Mouse (Mus musculus) layer of hippocampus, postnatal 25 days (tissue): ENCODE data around the gene Esyt1. TPM values are rescaled to one million over a fixed set of nuclear protein-coding genes. Genes with fewer than 3 reads are reported as not detected.

Source experiments
- DNase-seq, 2 experiments: peaks; one replicate each; pipeline ENCODE4 v3.0.0; 2022; ENCODE audit warnings: mixed read lengths in 2 of 2, low spot score in 1 of 2; ENCODE audit errors: extremely low spot score in 1 of 2
- microRNA-seq, 2 experiments: library from miRNA; unstranded; fragments of <30 nt; microRNA quantifications; one replicate each; pipeline ENCODE4 v1.2.0; 2021
- total RNA-seq, 2 experiments: library from RNA; stranded (reverse); gene quantifications; 2 replicates each; pipeline ENCODE4 v1.2.3; 2021

Gene Esyt1
- total RNA-seq, 2 experiments from 2014 or later = 4.6 to 5.0 TPM

DNA sequence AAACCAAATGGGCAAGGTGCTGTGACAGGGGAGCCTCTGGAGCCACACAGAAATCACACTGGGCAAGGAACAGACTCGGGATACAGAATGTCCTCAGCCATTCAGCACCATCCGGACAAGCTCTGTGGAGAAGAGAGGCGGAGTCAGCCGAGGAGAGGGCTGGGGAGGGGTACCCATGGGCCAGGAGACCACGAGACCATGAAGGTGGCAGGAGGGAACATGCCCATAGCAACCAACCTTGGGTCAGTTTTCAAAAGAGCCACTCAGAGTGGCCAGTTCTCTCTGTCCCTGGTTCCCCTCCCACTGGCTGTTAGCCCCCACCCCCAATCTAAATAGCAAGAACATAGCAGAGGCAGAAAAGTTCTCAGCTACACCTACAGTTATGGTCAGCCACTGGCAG, 34.8 kb downstream of the Esyt1 start:
- DNase-seq = no peak

GRCm38 (mm10) chr10:128490232-128490631, 35.4 kb downstream of the Esyt1 start:
- no peak for DNase-seq

GRCm38 (mm10) chr10:128489785-128490184, 35.9 kb downstream of the Esyt1 start:
- no peak for DNase-seq

DNA sequence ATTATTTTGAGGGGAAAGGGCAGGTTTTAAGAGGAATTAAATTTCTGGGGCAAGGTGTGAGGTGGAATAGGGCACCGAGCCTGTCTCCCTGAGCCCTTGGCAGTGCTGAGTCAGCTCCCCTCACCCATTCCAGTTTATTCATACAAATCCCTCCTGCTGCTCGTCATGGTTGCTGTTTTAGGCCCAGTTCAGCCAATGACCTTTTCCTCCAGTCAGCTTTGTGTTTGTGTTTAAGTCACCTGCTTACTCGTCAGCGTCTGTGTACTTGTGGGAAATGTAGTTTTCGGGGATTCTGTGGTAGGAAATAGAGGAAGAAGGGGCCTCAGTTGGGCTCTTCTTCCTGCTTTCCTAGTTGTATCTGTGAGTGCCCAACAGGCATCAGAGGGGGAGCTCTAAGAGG, 36.3 kb downstream of the Esyt1 start:
- DNase-seq = no peak

- DNase-seq = no peak
These were observed 36.9 kb downstream of the Esyt1 start for GRCm38 (mm10) chr10:128488776-128489175.

GRCm38 (mm10) chr10:128487861-128488712, 37.6 kb downstream of the Esyt1 start:
- DNase-seq = no peak

DNA sequence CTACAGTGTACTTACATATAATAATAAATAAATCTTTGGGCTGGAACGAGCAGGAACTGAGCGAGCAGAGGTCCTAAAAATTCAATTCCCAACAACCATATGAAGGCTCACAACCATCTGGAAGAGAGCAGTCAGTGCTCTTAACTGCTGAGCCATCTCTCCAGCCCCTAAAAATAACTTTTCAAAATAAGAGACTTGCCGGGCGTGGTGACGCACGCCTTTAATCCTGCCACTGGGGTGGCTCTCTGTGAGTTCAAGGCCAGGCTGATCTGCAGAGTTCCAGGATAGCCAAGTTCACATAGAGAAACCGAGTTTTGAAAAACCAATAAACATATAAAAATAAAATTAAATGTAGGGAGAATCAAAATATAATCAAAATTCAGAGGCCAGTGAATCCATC, 39.3 kb downstream of the Esyt1 start:
- DNase-seq = no peak

GRCm38 (mm10) chr10:128474366-128474765, 51.3 kb downstream of the Esyt1 start:
- DNase-seq = no peak

GRCm38 (mm10) chr10:128460270-128460630, 65.4 kb downstream of the Esyt1 start:
- DNase-seq = no peak

Small RNAs within 50 kb of the gene (microRNA-seq; reads per million reads assigned to microRNA genes)
- gene Gm47275 (0 reads per million in 2 experiments), gene Mir6916 (0 to 0.37 reads per million in 2 experiments)

Other genes with a start within 250 kb of the Esyt1 start
- 1 to 10 TPM in 1 of 2 experiments, under 1 TPM in 1; 0.84 to 1.1 TPM for gene Il23a, start 227.1 kb downstream of the Esyt1 start, total RNA-seq
- 10 to 100 TPM; 12.3 to 17.4 TPM for gene Pan2, start 222.5 kb downstream of the Esyt1 start, total RNA-seq
- 10 to 100 TPM; 81.1 to 92.0 TPM for gene Cnpy2, start 203.4 kb downstream of the Esyt1 start, total RNA-seq
- 100 to 1,000 TPM; 232 to 242 TPM for gene Cs, start 188.1 kb downstream of the Esyt1 start, total RNA-seq
- gene Coq10a, start 156.9 kb downstream of the Esyt1 start, total RNA-seq = 10 to 100 TPM; 52.9 to 53.5 TPM
- 10 to 100 TPM; 54.7 to 69.5 TPM for gene Ankrd52, start 148.8 kb downstream of the Esyt1 start, total RNA-seq
- gene Slc39a5, start 124.6 kb downstream of the Esyt1 start, total RNA-seq = not detected
- 100 to 1,000 TPM in 1 of 2 experiments, 10 to 100 TPM in 1; 96.7 to 101 TPM for gene Nabp2, start 114.4 kb downstream of the Esyt1 start, total RNA-seq
- 10 to 100 TPM; 68.0 to 76.9 TPM for gene Rnf41, start 114.2 kb downstream of the Esyt1 start, total RNA-seq
- 100 to 1,000 TPM; 228 to 242 TPM for gene Smarcc2, start 66.6 kb downstream of the Esyt1 start, total RNA-seq
- gene Myl6, start 31.7 kb downstream of the Esyt1 start, total RNA-seq = 100 to 1,000 TPM; 551 to 619 TPM
- 10 to 100 TPM; 17.4 to 18.9 TPM for gene Myl6b, start 27.2 kb downstream of the Esyt1 start, total RNA-seq
- gene Zc3h10, start 21.9 kb upstream of the Esyt1 start, total RNA-seq = 10 to 100 TPM; 13.2 to 14.8 TPM
- 1,000 to 10,000 TPM; 1,459 to 1,623 TPM for gene Rpl41, start 23.4 kb upstream of the Esyt1 start, total RNA-seq
- gene Pa2g4, start 40.1 kb upstream of the Esyt1 start, total RNA-seq = 10 to 100 TPM; 62.9 to 65.3 TPM
- gene Erbb3, start 63.8 kb upstream of the Esyt1 start, total RNA-seq = 1 to 10 TPM; 9.7 to 10.0 TPM
- gene Rps26, start 100.9 kb upstream of the Esyt1 start, total RNA-seq = 100 to 1,000 TPM; 321 to 324 TPM
- gene Ikzf4, start 120.1 kb upstream of the Esyt1 start, total RNA-seq = 10 to 100 TPM; 10.7 to 17.2 TPM
- gene Suox, start 148.2 kb upstream of the Esyt1 start, total RNA-seq = 10 to 100 TPM; 11.4 to 13.3 TPM
- gene Rab5b, start 170.4 kb upstream of the Esyt1 start, total RNA-seq = 100 to 1,000 TPM; 130 to 136 TPM
- under 1 TPM; 0.49 to 0.62 TPM for gene Pmel, start 178.3 kb upstream of the Esyt1 start, total RNA-seq
- 1 to 10 TPM; 2.7 to 4.0 TPM for gene Cdk2, start 179.2 kb upstream of the Esyt1 start, total RNA-seq
- 1 to 10 TPM; 9.3 to 9.8 TPM for gene Dgka, start 219.0 kb upstream of the Esyt1 start, total RNA-seq
- 10 to 100 TPM; 25.1 to 26.3 TPM for gene Pym1, start 222.0 kb upstream of the Esyt1 start, total RNA-seq